ENCODE assay signal across 14 mouse cellular contexts in the genomic region with DNA sequence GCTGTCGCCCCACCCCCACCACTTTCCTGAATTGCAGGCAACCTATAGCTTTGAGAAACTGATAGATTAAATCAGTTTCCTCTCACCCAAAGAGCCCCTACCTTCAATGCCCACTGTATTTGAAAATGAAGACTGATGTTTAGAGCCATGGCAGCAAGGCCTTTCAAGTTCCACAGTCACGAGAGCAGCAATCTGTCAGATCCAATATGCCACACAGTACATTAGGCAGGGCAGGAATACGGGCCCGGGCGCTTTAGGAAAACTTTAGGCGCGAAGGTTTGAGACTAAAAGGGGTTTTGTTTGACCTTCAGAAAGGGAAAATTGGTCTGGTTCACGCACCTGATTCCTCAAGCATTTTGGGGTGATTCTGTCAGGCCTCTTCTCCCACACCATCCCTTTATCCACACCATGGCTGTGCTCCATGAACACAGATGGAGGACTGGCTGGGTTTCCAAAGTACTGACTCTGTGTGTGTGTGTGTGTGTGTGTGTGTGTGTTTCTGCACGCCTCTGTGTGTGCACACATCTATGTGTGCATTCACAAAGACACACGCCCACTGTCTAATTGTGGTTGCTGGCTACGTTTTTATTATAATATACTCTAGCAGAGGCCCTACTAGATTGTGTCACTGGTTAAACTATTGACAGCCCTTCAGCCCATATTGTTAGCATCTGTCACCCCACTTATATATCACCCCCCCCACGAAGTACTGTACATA.
DNase-seq lines count a peak whose midpoint lies in the region; ATAC-seq lines count a peak whose summit lies in the region.
"Had no signal": no experiment of that assay in that cellular context is flagged by ENCODE, and none has a peak within 500 bp of the region (broad histone marks: within the 10 kb centered on the region; RNA-seq: fewer than 3 reads in every experiment).

No protein-coding gene starts in this region.

- H3K4me3 ChIP-seq in forebrain, embryonic 13.5 days: no peak overlapping the region
- no peak overlapping the region for H3K4me3 ChIP-seq in forebrain, embryonic 11.5 days (ENCODE audit: low read depth, low read length)
- H3K4me3 ChIP-seq in neural tube, embryonic 14.5 days (ENCODE audit: low read depth, low read length): no peak overlapping the region
- H3K4me3 ChIP-seq: kidney, embryonic 15.5 days; megakaryocyte, embryonic 14.5 days had no signal

- 73% methylated on average over 12 of the region's 12 CpGs for WGBS in forebrain, embryonic 13.5 days
- 90% methylated on average over 12 of the region's 12 CpGs for WGBS in forebrain, embryonic 11.5 days
- 75% methylated on average over 12 of the region's 12 CpGs for WGBS in neural tube, embryonic 14.5 days

- no peak overlapping the region for H3K4me2 ChIP-seq in forebrain, embryonic 13.5 days
- no peak overlapping the region for H3K4me2 ChIP-seq in forebrain, embryonic 11.5 days (ENCODE audit: low read depth, low read length, severe bottlenecking)
- H3K4me2 ChIP-seq in neural tube, embryonic 14.5 days (ENCODE audit: low read depth, low read length): no peak overlapping the region
- H3K4me2 ChIP-seq: kidney, embryonic 15.5 days had no signal

- peak overlapping the region; percentile 68 for H3K27ac ChIP-seq in forebrain, embryonic 13.5 days
- no peak overlapping the region for H3K27ac ChIP-seq in forebrain, embryonic 11.5 days (ENCODE audit: low read depth, low read length)
- H3K27ac ChIP-seq in neural tube, embryonic 14.5 days (ENCODE audit: low read depth, low read length): peak overlapping the region; percentile 17
- H3K27ac ChIP-seq: kidney, embryonic 15.5 days had no signal

- H3K4me1 ChIP-seq in forebrain, embryonic 13.5 days: peaks cover 25% of the 10 kb centered on the region
- no peaks in the 10 kb centered on the region for H3K4me1 ChIP-seq in forebrain, embryonic 11.5 days (replicated peaks; ENCODE audit: control insufficient read depth, insufficient read depth, low read length)
- peaks cover 9% of the 10 kb centered on the region; the same call in 1 of the 2 replicates for H3K4me1 ChIP-seq in neural tube, embryonic 14.5 days (ENCODE audit: control insufficient read depth, insufficient read depth, low read length)
- H3K4me1 ChIP-seq: kidney, embryonic 15.5 days had no signal

- peaks cover 14% of the 10 kb centered on the region; the same call in 1 of the 2 replicates for H3K36me3 ChIP-seq in forebrain, embryonic 13.5 days (ENCODE audit: poor library complexity, severe bottlenecking)
- H3K36me3 ChIP-seq in forebrain, embryonic 11.5 days (ENCODE audit: control insufficient read depth, insufficient read depth, low read length): no peaks in the 10 kb centered on the region
- H3K36me3 ChIP-seq in neural tube, embryonic 14.5 days (ENCODE audit: control insufficient read depth, insufficient read depth, low read length): no peaks in the 10 kb centered on the region

- H3K27me3 ChIP-seq in forebrain, embryonic 13.5 days: no peaks in the 10 kb centered on the region
- no peaks in the 10 kb centered on the region for H3K27me3 ChIP-seq in forebrain, embryonic 11.5 days (ENCODE audit: control insufficient read depth, insufficient read depth, low read length)
- no peaks in the 10 kb centered on the region for H3K27me3 ChIP-seq in neural tube, embryonic 14.5 days (ENCODE audit: control insufficient read depth, insufficient read depth, low read length)
- H3K27me3 ChIP-seq: kidney, embryonic 15.5 days; megakaryocyte, embryonic 14.5 days; Patski had no signal

- H3K9ac ChIP-seq in forebrain, embryonic 13.5 days: no peak overlapping the region
- no peak overlapping the region for H3K9ac ChIP-seq in forebrain, embryonic 11.5 days (ENCODE audit: low read length)
- H3K9ac ChIP-seq in neural tube, embryonic 14.5 days (replicated peaks; ENCODE audit: low read depth, low read length): no peak overlapping the region
- H3K9ac ChIP-seq: kidney, embryonic 15.5 days had no signal

- no peaks in the 10 kb centered on the region for H3K9me3 ChIP-seq in forebrain, embryonic 13.5 days (replicated peaks)
- no peaks in the 10 kb centered on the region for H3K9me3 ChIP-seq in forebrain, embryonic 11.5 days (ENCODE audit: control insufficient read depth, low read length)
- no peaks in the 10 kb centered on the region for H3K9me3 ChIP-seq in neural tube, embryonic 14.5 days (ENCODE audit: control insufficient read depth, low read length)
- H3K9me3 ChIP-seq: kidney, embryonic 15.5 days; megakaryocyte, embryonic 14.5 days had no signal

- peak; percentile 62 for ATAC-seq in forebrain, embryonic 13.5 days
- ATAC-seq in forebrain, embryonic 11.5 days (replicated peaks; ENCODE audit: low FRiP score): no peak
- no peak for ATAC-seq in neural tube, embryonic 14.5 days (ENCODE audit: low read depth)
- no peak for ATAC-seq in inflammation-experienced regulatory T-cells, adult 6 months
- ATAC-seq: Patski had no signal

- no peak for DNase-seq in forebrain, embryonic 11.5 days (ENCODE audit: low spot score)
- peak; percentile 40 for DNase-seq in retina, postnatal 1 day
- no peak for DNase-seq in retina, embryonic 14.5 days (ENCODE audit: low spot score)
- peak; percentile 48 for DNase-seq in layer of hippocampus, adult 9-11 months
- DNase-seq in ovary, postnatal 14 days (ENCODE audit: low spot score): no peak
- DNase-seq: adrenal gland, adult 8-10 months; gastrocnemius, postnatal 14 days; lung, adult 2 months had no signal

Comparison
In these comparisons a context has a peak if more than half of its experiments do, and no peak if none do; other contexts are left out.
1. DNase-seq: peak in retina, postnatal 1 day (single experiment) and layer of hippocampus, adult 9-11 months (single experiment); none in forebrain, embryonic 11.5 days (single experiment), retina, embryonic 14.5 days (single experiment) and ovary, postnatal 14 days (single experiment).